Mouse (Mus musculus) lung, embryonic 16.5 days (tissue): Measurements from ENCODE around the gene Zc3hc1. TPM values are rescaled to one million over a fixed set of nuclear protein-coding genes. Genes with fewer than 3 reads are reported as not detected.
"Not testable (repeated sequence)": the region's sequence is repeated elsewhere in the genome, so short reads cannot be mapped to it uniquely, and the experiment has no call there.

Experiments used
- ATAC-seq: fragments of 200-750 bp; cut with Nextera tagmentation; 2 replicates; pipeline ENCODE4 v1.8.0; 2017; ENCODE audit warnings: low read depth, mild to moderate bottlenecking, moderate library complexity
- H3K27ac ChIP-seq: fragments of 300-500 bp; sonication (generic); 2 replicates; pipeline ENCODE4 v1.5.1; 2014; ENCODE audit warnings: mild to moderate bottlenecking, control low read depth, low read length
- H3K27me3 ChIP-seq: fragments of 300-500 bp; sonication (generic); 2 replicates; pipeline ENCODE4 v1.6.1; 2014; ENCODE audit warnings: low read depth, low read length, mixed read lengths; ENCODE audit not compliant: control insufficient read depth, insufficient read depth
- H3K36me3 ChIP-seq: fragments of 300-500 bp; sonication (generic); 2 replicates; pipeline ENCODE4 v1.6.1; 2014; ENCODE audit warnings: low read length; ENCODE audit not compliant: control insufficient read depth, insufficient read depth
- H3K4me1 ChIP-seq: fragments of 300-500 bp; sonication (generic); replicated peaks from 2 replicates; pipeline ENCODE4 v1.6.1; 2014; ENCODE audit warnings: low read length, mixed read lengths; ENCODE audit not compliant: control insufficient read depth, insufficient read depth
- H3K4me2 ChIP-seq: fragments of 300-500 bp; sonication (generic); 2 replicates; pipeline ENCODE4 v1.6.1; 2014; ENCODE audit warnings: low read depth, low read length, control low read depth
- H3K4me3 ChIP-seq: fragments of 300-500 bp; sonication (generic); 2 replicates; pipeline ENCODE4 v1.5.1; 2014; ENCODE audit warnings: mild to moderate bottlenecking, low read length, control low read depth
- H3K9ac ChIP-seq: fragments of 300-500 bp; sonication (generic); 2 replicates; pipeline ENCODE4 v1.6.1; 2014; ENCODE audit warnings: low read length, control low read depth
- H3K9me3 ChIP-seq: fragments of 300-500 bp; sonication (generic); 2 replicates; pipeline ENCODE4 v1.6.1; 2016; ENCODE audit warnings: low read length; ENCODE audit not compliant: control insufficient read depth
- WGBS: fragments of 180-500 bp; shearing (Covaris S2); extraction: QIAGEN DNeasy Blood & Tissue Kit; methylation state at CpG from one replicate; pipeline ENCODE4 v1.1.7; 2014; 5-methylcytosine and 5-hydroxymethylcytosine counted together
- polyA plus RNA-seq: library from polyadenylated mRNA; unstranded; fragments of >200 nt; fragmentation: Nextera tagmentation; extraction: Ambion mirVana; gene quantifications from 2 replicates; pipeline ENCODE4 v1.2.1, GENCODE M21; 2015

The Zc3hc1 gene
- polyA plus RNA-seq, 1 experiment from 2014 or later = 56.3 TPM

GRCm38 (mm10) chr6:30390271-30390670, 557 bp downstream of the Zc3hc1 start:
- H3K9me3 ChIP-seq, H3K27me3 ChIP-seq, H3K36me3 ChIP-seq, H3K4me1 ChIP-seq, ATAC-seq: not testable (repeated sequence)
- WGBS = 19% methylated on average over 4 of the region's 4 CpGs
- Histone ChIP-seq H3K4me3 (peak overlapping the region; percentile 92), H3K27ac (peak overlapping the region; percentile 49; the same call in 1 of the 2 replicates), H3K9ac (peak overlapping the region; percentile 82), H3K4me2 (peak overlapping the region; percentile 60)

- no peak overlapping the region for H3K4me3 ChIP-seq
- peaks cover 34% of the 10 kb centered on the region for H3K36me3 ChIP-seq
- H3K4me1 ChIP-seq = peaks cover 2% of the 10 kb centered on the region; the same call in 1 of the 2 replicates
- H3K27ac ChIP-seq = no peak overlapping the region
- no peak overlapping the region for H3K4me2 ChIP-seq
- H3K27me3 ChIP-seq = no peaks in the 10 kb centered on the region
- WGBS = 52% methylated on average over 3 of the region's 3 CpGs
- no peak overlapping the region for H3K9ac ChIP-seq
- no peaks in the 10 kb centered on the region for H3K9me3 ChIP-seq
- no peak for ATAC-seq
Observed at GRCm38 (mm10) chr6:30381116-30381515, 9.7 kb downstream of the Zc3hc1 start.

GRCm38 (mm10) chr6:30375791-30376190, 15.0 kb downstream of the Zc3hc1 start:
- H3K27me3 ChIP-seq = no peaks in the 10 kb centered on the region
- H3K9me3 ChIP-seq = no peaks in the 10 kb centered on the region
- peak overlapping the region; percentile 64 for H3K27ac ChIP-seq
- H3K9ac ChIP-seq = no peak overlapping the region
- WGBS = 63% methylated on average over 1 of the region's 1 CpGs
- ATAC-seq = peak; percentile 28; the same call in 1 of the 2 replicates
- no peak overlapping the region for H3K4me2 ChIP-seq
- peaks cover 52% of the 10 kb centered on the region for H3K36me3 ChIP-seq
- H3K4me3 ChIP-seq = no peak overlapping the region
- H3K4me1 ChIP-seq = peaks cover 6% of the 10 kb centered on the region; the same call in 1 of the 2 replicates

GRCm38 (mm10) chr6:30374731-30375510, 15.9 kb downstream of the Zc3hc1 start:
- WGBS = 79% methylated on average over 16 of the region's 16 CpGs
- peak; percentile 72 for ATAC-seq

GRCm38 (mm10) chr6:30372627-30373369, 18.0 kb downstream of the Zc3hc1 start:
- no peak overlapping the region for H3K9ac ChIP-seq
- H3K4me2 ChIP-seq = no peak overlapping the region
- no peak overlapping the region for H3K4me3 ChIP-seq
- H3K27ac ChIP-seq = no peak overlapping the region
- 89% methylated on average over 17 of the region's 17 CpGs for WGBS
- H3K9me3 ChIP-seq = no peaks in the 10 kb centered on the region
- H3K36me3 ChIP-seq = peaks cover 58% of the 10 kb centered on the region
- ATAC-seq = no peak
- H3K27me3 ChIP-seq = no peaks in the 10 kb centered on the region
- peaks cover 6% of the 10 kb centered on the region; the same call in 1 of the 2 replicates for H3K4me1 ChIP-seq

More at GRCm38 (mm10) chr6:30374731-30375510, 15.9 kb downstream of the Zc3hc1 start:
- no peak overlapping the region for H3K4me3 ChIP-seq
- peaks cover 53% of the 10 kb centered on the region for H3K36me3 ChIP-seq
- H3K9me3 ChIP-seq = no peaks in the 10 kb centered on the region
- H3K27me3 ChIP-seq = no peaks in the 10 kb centered on the region
- peaks cover 6% of the 10 kb centered on the region; the same call in 1 of the 2 replicates for H3K4me1 ChIP-seq
- H3K4me2 ChIP-seq = no peak overlapping the region
- H3K9ac ChIP-seq = no peak overlapping the region
- peak overlapping the region; percentile 45; the same call in 1 of the 2 replicates for H3K27ac ChIP-seq

- Histone ChIP-seq H3K36me3 (peaks cover 52% of the 10 kb centered on the region), H3K4me3 (no peak overlapping the region), H3K9ac (no peak overlapping the region), H3K27me3 (no peaks in the 10 kb centered on the region), H3K4me2 (no peak overlapping the region), H3K9me3 (no peaks in the 10 kb centered on the region), H3K4me1 (no peaks in the 10 kb centered on the region), H3K27ac (no peak overlapping the region)
- no peak for ATAC-seq
- WGBS = 81% methylated on average over 3 of the region's 3 CpGs
Observed at GRCm38 (mm10) chr6:30369291-30369690, 21.5 kb downstream of the Zc3hc1 start.

- no peak overlapping the region for H3K4me3 ChIP-seq
- no peaks in the 10 kb centered on the region for H3K4me1 ChIP-seq
- H3K9ac ChIP-seq = no peak overlapping the region
- H3K9me3 ChIP-seq = no peaks in the 10 kb centered on the region
- 12% methylated on average over 5 of the region's 5 CpGs for WGBS
- peak; percentile 23; the same call in 1 of the 2 replicates for ATAC-seq
- H3K36me3 ChIP-seq = peaks cover 18% of the 10 kb centered on the region
- H3K27me3 ChIP-seq = no peaks in the 10 kb centered on the region
- H3K27ac ChIP-seq = no peak overlapping the region
- no peak overlapping the region for H3K4me2 ChIP-seq
Observed at GRCm38 (mm10) chr6:30363808-30364207, 27.0 kb downstream of the Zc3hc1 start.

GRCm38 (mm10) chr6:30359762-30360509, 30.9 kb downstream of the Zc3hc1 start:
- H3K4me2 ChIP-seq = no peak overlapping the region
- no peaks in the 10 kb centered on the region for H3K9me3 ChIP-seq
- no peak overlapping the region for H3K4me3 ChIP-seq
- WGBS = 68% methylated on average over 12 of the region's 12 CpGs
- peaks cover 2% of the 10 kb centered on the region; the same call in 1 of the 2 replicates for H3K4me1 ChIP-seq
- no peak overlapping the region for H3K9ac ChIP-seq
- no peaks in the 10 kb centered on the region; the same call in 1 of the 2 replicates for H3K36me3 ChIP-seq
- ATAC-seq = no peak
- no peaks in the 10 kb centered on the region for H3K27me3 ChIP-seq
- H3K27ac ChIP-seq = no peak overlapping the region
